16 mouse cellular contexts compared by ENCODE assay signal in genomic region chr3:126870688-126871087, GRCm38 (mm10).
"Had no signal": no experiment of that assay in that cellular context is flagged by ENCODE, and none has a peak within 500 bp of the region (broad histone marks: within the 10 kb centered on the region; RNA-seq: fewer than 3 reads in every experiment).

No protein-coding gene starts in this region.

- H3K36me3 ChIP-seq: neural tube, embryonic 13.5 days; neural tube, embryonic 15.5 days; stomach, embryonic 15.5 days had no signal

- H3K4me3 ChIP-seq: neural tube, embryonic 13.5 days; neural tube, embryonic 15.5 days; stomach, embryonic 15.5 days had no signal

- H3K9ac ChIP-seq: neural tube, embryonic 13.5 days; neural tube, embryonic 15.5 days; stomach, embryonic 15.5 days had no signal

- H3K4me2 ChIP-seq: neural tube, embryonic 13.5 days; neural tube, embryonic 15.5 days; stomach, embryonic 15.5 days had no signal

- DNase-seq: retina, postnatal 1 day; right cerebral cortex, adult 18-20 months; right cerebral cortex, postnatal 14 days; right cerebral cortex, postnatal 25 days; right cerebral cortex, postnatal 4 days; spleen, adult 18-20 months; thymus, adult 18-20 months; thymus, adult 2 months; thymus, postnatal 14 days; thymus, postnatal 25 days; thymus, postnatal 36 days; thymus, postnatal 4 days had no signal

- H3K4me1 ChIP-seq: neural tube, embryonic 13.5 days; stomach, embryonic 15.5 days had no signal

- H3K27ac ChIP-seq: neural tube, embryonic 13.5 days; stomach, embryonic 15.5 days; stomach, postnatal 0 days had no signal

- H3K27me3 ChIP-seq: neural tube, embryonic 13.5 days; neural tube, embryonic 15.5 days; stomach, embryonic 15.5 days had no signal

- H3K9me3 ChIP-seq: neural tube, embryonic 13.5 days; neural tube, embryonic 15.5 days; stomach, embryonic 15.5 days had no signal
